Mouse (Mus musculus) heart, postnatal 25 days (tissue): ENCODE data around the gene Olfr710. TPM values are rescaled to one million over a fixed set of nuclear protein-coding genes. Genes with fewer than 3 reads are reported as not detected.
"Not testable (repeated sequence)": the region's sequence is repeated elsewhere in the genome, so short reads cannot be mapped to it uniquely, and the experiment has no call there.

Experiments
- DNase-seq: peaks from one replicate; pipeline ENCODE4 v3.0.0; 2022; ENCODE audit warnings: low spot score
- intact Hi-C: fragments of 180-260 bp; cut with DNase I; formaldehyde crosslinking; loops from one replicate; pipeline ENCODE4 v1.15.1; 2025
- total RNA-seq, 2 experiments: library from RNA; stranded (reverse); gene quantifications; 2 replicates each; pipeline ENCODE4 v1.2.3; 2021

Olfr710 gene
- total RNA-seq: not detected

- intact Hi-C loops: no loop called here
- DNase-seq: no peak
Observed at GRCm38 (mm10) chr7:106948212-106948611, at the start of gene Olfr710. Gene Olfr710 (minus strand): TSS chr7:106948312.

DNA sequence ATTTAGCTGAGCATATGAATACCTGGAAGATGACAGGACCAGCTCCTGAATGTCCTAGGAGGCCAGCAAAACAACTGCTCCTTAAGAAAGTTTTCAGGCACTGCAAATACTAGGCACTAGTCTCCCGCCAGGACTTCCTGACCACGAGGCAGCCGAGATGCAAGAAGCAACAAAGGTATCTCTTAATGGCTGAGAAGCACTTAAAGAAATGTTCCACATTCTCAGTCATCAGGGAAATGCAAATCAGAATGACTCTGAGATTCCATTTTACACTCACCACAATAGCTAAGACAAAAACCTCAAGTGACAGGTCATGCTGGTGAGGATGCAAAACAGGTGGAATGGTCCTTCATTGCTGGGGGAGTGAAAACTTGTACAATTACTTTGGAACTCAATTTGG is 37.1 kb upstream of the Olfr710 start:
- intact Hi-C loops: no loop called here
- no peak for DNase-seq

- no peak for DNase-seq
- intact Hi-C loops: no loop called here
Observed at GRCm38 (mm10) chr7:106975353-106975752, 27.2 kb upstream of the Olfr710 start, which contains the start of gene Olfr711. Gene Olfr711 (minus strand): TSS chr7:106975453.

DNA sequence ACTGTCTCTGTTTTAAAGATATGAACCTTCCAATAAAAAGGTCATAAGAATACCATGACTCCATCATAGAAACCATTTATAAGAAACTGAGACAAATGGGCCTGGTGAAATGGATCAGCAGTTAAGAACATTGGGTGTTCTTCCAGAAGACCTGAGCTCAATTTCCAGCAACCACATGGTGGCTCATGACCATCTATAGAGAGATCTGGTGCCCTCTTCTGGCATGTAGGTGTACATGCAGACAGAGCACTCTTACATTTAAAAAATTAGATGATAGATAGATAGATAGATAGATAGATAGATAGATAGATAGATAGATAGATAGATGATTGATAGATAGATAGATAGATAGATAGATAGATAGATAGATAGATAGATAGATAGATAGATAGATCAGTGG is 19.4 kb upstream of the Olfr710 start:
- intact Hi-C loops, DNase-seq: not testable (repeated sequence)

GRCm38 (mm10) chr7:106963837-106964236 is 15.7 kb upstream of the Olfr710 start, which contains the start of gene Olfr6:
Gene Olfr6 (minus strand): TSS chr7:106963937.
- DNase-seq: no peak
- intact Hi-C loops: no loop called here

GRCm38 (mm10) chr7:106932119-106932518 is 16.0 kb downstream of the Olfr710 start, which contains the start of gene Olfr709-ps1:
Gene Olfr709-ps1 (minus strand): TSS chr7:106932219.
- intact Hi-C loops: no loop called here
- DNase-seq: no peak

DNA sequence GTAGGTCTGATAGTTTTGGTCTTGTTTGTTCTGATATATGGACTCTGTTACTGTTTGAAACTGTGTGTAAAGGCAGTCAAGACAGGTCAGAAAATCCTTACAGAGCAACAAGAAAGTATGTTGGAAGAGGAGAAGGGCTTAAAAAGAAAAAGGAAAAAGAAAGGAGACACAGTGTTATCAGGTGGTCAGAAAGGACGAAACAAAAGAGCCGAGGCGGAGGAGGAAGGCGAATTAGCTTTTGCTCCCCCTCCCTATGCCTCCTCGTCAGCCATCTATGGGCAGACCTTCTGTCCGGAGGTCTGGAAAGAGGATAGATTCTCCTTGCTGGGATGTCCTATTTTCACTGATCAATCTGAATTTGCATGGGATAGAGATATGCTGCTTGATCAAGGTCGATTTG is 27.2 kb downstream of the Olfr710 start:
- intact Hi-C loops, DNase-seq: not testable (repeated sequence)

DNA sequence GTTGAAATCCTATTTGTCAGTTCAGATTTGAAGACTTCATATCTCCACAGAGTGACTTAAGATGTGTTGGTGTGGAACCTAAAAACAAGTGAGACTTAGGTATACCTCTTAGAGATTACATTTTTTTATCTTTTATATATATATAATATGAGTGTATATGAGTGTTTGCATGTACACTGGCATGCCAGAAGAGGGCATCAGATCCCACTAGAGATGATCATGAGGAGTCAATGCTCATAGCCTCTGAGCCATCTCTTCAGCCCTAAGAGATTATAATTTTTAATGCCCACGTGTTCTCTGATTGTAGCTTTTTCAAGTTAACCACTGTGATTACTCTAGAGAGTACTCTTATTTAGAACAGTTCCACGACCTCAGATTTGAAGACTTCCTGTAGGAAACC is 40.4 kb downstream of the Olfr710 start, which contains the start of gene Olfr1532-ps1:
TSS of gene Olfr1532-ps1 (plus strand) at position 326 of the 400 bp plus-strand sequence.
- intact Hi-C loops: no loop called here
- no peak for DNase-seq

- DNase-seq, intact Hi-C loops: not testable (repeated sequence)
Observed at GRCm38 (mm10) chr7:106901141-106901540, 47.0 kb downstream of the Olfr710 start, which contains the start of gene Olfr707. Gene Olfr707 (minus strand): TSS chr7:106901241.

Other genes starting within 250 kb of the Olfr710 start
- gene Olfr695, start 231.9 kb downstream of the Olfr710 start, total RNA-seq: not detected
- gene Olfr697, start 205.9 kb downstream of the Olfr710 start, total RNA-seq: not detected
- not detected for gene Olfr698, start 192.9 kb downstream of the Olfr710 start, total RNA-seq
- not detected for gene Olfr699, start 155.1 kb downstream of the Olfr710 start, total RNA-seq
- gene Olfr700, start 139.5 kb downstream of the Olfr710 start, total RNA-seq: not detected
- gene Olfr701, start 134.2 kb downstream of the Olfr710 start, total RNA-seq: not detected
- gene Olfr702, start 114.4 kb downstream of the Olfr710 start, total RNA-seq: not detected
- gene Olfr703, start 105.0 kb downstream of the Olfr710 start, total RNA-seq: not detected
- gene Olfr704, start 85.1 kb downstream of the Olfr710 start, total RNA-seq: not detected
- gene Olfr705, start 71.4 kb downstream of the Olfr710 start, total RNA-seq: not detected
- gene Olfr706, start 60.1 kb downstream of the Olfr710 start, total RNA-seq: not detected
- not detected for gene Olfr707, start 47.1 kb downstream of the Olfr710 start, total RNA-seq
- not detected for gene Olfr1532-ps1, start 40.3 kb downstream of the Olfr710 start, total RNA-seq
- not detected for gene Olfr709-ps1, start 16.1 kb downstream of the Olfr710 start, total RNA-seq
- gene Olfr6, start 15.6 kb upstream of the Olfr710 start, total RNA-seq: not detected
- gene Olfr711, start 27.1 kb upstream of the Olfr710 start, total RNA-seq: not detected
- not detected for gene Olfr2, start 57.8 kb upstream of the Olfr710 start, total RNA-seq
- gene Olfr713, start 82.9 kb upstream of the Olfr710 start, total RNA-seq: not detected
- not detected for gene Olfr714, start 122.7 kb upstream of the Olfr710 start, total RNA-seq
- gene Olfr17, start 144.9 kb upstream of the Olfr710 start, total RNA-seq: not detected
- not detected for gene Olfr715b, start 162.1 kb upstream of the Olfr710 start, total RNA-seq
- not detected for gene Olfr715, start 182.8 kb upstream of the Olfr710 start, total RNA-seq
- not detected for gene Olfr716, start 190.0 kb upstream of the Olfr710 start, total RNA-seq
- not detected for gene Nlrp14, start 218.7 kb upstream of the Olfr710 start, total RNA-seq